Mouse (Mus musculus) bone marrow macrophage, adult 2 months (primary cell): ENCODE measurements around the gene Tgm6.

ENCODE experiments used
- CTCF ChIP-seq: IDR thresholded peaks from 2 replicates; pipeline ENCODE4 v1.5.1; 2012; ENCODE audit warnings: low read depth, mild to moderate bottlenecking, low read length, moderate library complexity
- POLR2A ChIP-seq: IDR thresholded peaks from 2 replicates; pipeline ENCODE4 v1.6.1; 2012; ENCODE audit warnings: mild to moderate bottlenecking, low read depth, low read length, borderline replicate concordance

DNA sequence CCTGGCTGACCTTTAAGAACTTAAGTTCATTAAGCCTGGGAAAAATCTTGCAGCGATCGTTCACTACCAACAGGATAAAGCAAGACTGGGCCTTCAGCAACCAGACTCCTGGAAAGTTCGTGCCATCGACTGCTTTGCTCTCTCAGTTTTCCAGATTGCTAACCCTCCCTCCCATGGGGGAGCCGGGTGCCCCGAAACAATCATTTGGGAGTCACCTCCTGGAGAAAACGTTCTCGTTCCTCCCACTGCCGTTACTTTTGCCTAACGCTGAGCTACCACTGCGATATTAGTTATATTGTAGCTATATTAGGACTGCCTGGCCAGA, 66.1 kb downstream of the Tgm6 start:
- TF ChIP-seq POLR2A (no peak), CTCF (no peak)
